Mouse (Mus musculus) intestine, embryonic 14.5 days (tissue): ENCODE measurements around the gene Tnrc18. TPM values are rescaled to one million over a fixed set of nuclear protein-coding genes. Genes with fewer than 3 reads are reported as not detected.
A peak's percentile ranks its signal among the peaks of the same experiment; 100 is the strongest.

Experiments used
- ATAC-seq: fragments of 200-750 bp; cut with Nextera tagmentation; replicated peaks from 2 replicates; pipeline ENCODE4 v1.8.0; 2017; ENCODE audit warnings: low read depth, moderate number of reproducible peaks, moderate TSS enrichment, moderate library complexity; ENCODE audit not compliant: low FRiP score, low TSS enrichment
- DNase-seq: peaks from one replicate; pipeline ENCODE4 v3.0.0-alpha.2; 2018; ENCODE audit warnings: low spot score
- H3K27ac ChIP-seq: fragments of 300-500 bp; sonication (generic); 2 replicates; pipeline ENCODE4 v1.5.1; 2014; ENCODE audit warnings: low read depth, mild to moderate bottlenecking, control low read depth
- H3K27me3 ChIP-seq: fragments of 300-500 bp; sonication (generic); replicated peaks from 2 replicates; pipeline ENCODE4 v1.6.1; 2014; ENCODE audit warnings: low read length, control low read depth; ENCODE audit not compliant: control insufficient read depth, insufficient read depth
- H3K36me3 ChIP-seq: fragments of 300-500 bp; sonication (generic); 2 replicates; pipeline ENCODE4 v1.6.1; 2014; ENCODE audit warnings: low read length, control low read depth; ENCODE audit not compliant: control insufficient read depth, insufficient read depth
- H3K4me1 ChIP-seq: fragments of 300-500 bp; sonication (generic); replicated peaks from 2 replicates; pipeline ENCODE4 v1.6.1; 2014; ENCODE audit warnings: low read length, control low read depth, mixed read lengths; ENCODE audit not compliant: control insufficient read depth, insufficient read depth
- H3K4me2 ChIP-seq: fragments of 300-500 bp; sonication (generic); 2 replicates; pipeline ENCODE4 v1.6.1; 2014; ENCODE audit warnings: low read length
- H3K4me3 ChIP-seq: fragments of 300-500 bp; sonication (generic); 2 replicates; pipeline ENCODE4 v1.5.1; 2014; ENCODE audit warnings: low read depth, low read length, control low read depth, mixed read lengths
- H3K9ac ChIP-seq: fragments of 300-500 bp; sonication (generic); 2 replicates; pipeline ENCODE4 v1.6.1; 2014; ENCODE audit warnings: mild to moderate bottlenecking, low read length
- H3K9me3 ChIP-seq: fragments of 300-500 bp; sonication (generic); 2 replicates; pipeline ENCODE4 v1.6.1; 2016; ENCODE audit warnings: low read length, control low read depth; ENCODE audit not compliant: control insufficient read depth
- WGBS: fragments of 180-500 bp; shearing (Covaris S2); extraction: QIAGEN DNeasy Blood & Tissue Kit; methylation state at CpG from one replicate; pipeline ENCODE4 v1.1.7; 2014; 5-methylcytosine and 5-hydroxymethylcytosine counted together
- polyA plus RNA-seq: library from polyadenylated mRNA; unstranded; fragments of >200 nt; fragmentation: Nextera tagmentation; extraction: Ambion mirVana; gene quantifications from 2 replicates; pipeline ENCODE4 v1.2.1, GENCODE M21; 2014

Gene Tnrc18
- polyA plus RNA-seq, 1 experiment from 2014 or later = 31.3 TPM

- DNase-seq = no peak
- ATAC-seq = no peak
- no peaks in the 10 kb centered on the region; the same call in 1 of the 2 replicates for H3K4me1 ChIP-seq
- no peak overlapping the region for H3K9ac ChIP-seq
- WGBS = 92% methylated on average over 5 of the region's 5 CpGs
- no peak overlapping the region for H3K4me2 ChIP-seq
- no peak overlapping the region for H3K27ac ChIP-seq
- H3K4me3 ChIP-seq = no peak overlapping the region
- 0 out of 2 replicates have a peak, but pooled peaks cover 5% of the 10 kb centered on the region for H3K27me3 ChIP-seq
- H3K9me3 ChIP-seq = 0 out of 2 replicates have a peak, but pooled peaks cover 3% of the 10 kb centered on the region
- no peaks in the 10 kb centered on the region for H3K36me3 ChIP-seq
Measured at GRCm38 (mm10) chr5:142707709-142708108, 109.8 kb downstream of the Tnrc18 start.

GRCm38 (mm10) chr5:142703569-142703968 lies 113.9 kb downstream of the Tnrc18 start:
- no peaks in the 10 kb centered on the region for H3K36me3 ChIP-seq
- peaks cover 21% of the 10 kb centered on the region for H3K27me3 ChIP-seq
- H3K4me3 ChIP-seq = no peak overlapping the region
- H3K9ac ChIP-seq = no peak overlapping the region
- H3K4me2 ChIP-seq = no peak overlapping the region
- H3K9me3 ChIP-seq = no peaks in the 10 kb centered on the region
- WGBS = 88% methylated on average over 10 of the region's 10 CpGs
- no peak for ATAC-seq
- no peak for DNase-seq
- peaks cover 4% of the 10 kb centered on the region; the same call in 1 of the 2 replicates for H3K4me1 ChIP-seq
- no peak overlapping the region for H3K27ac ChIP-seq

GRCm38 (mm10) chr5:142702511-142703138 lies 114.8 kb downstream of the Tnrc18 start:
- H3K4me3 ChIP-seq = peak overlapping the region; percentile 54
- H3K4me2 ChIP-seq = peak overlapping the region; percentile 96
- no peaks in the 10 kb centered on the region for H3K9me3 ChIP-seq
- peaks cover 4% of the 10 kb centered on the region; the same call in 1 of the 2 replicates for H3K4me1 ChIP-seq
- H3K27ac ChIP-seq = no peak overlapping the region
- peaks cover 21% of the 10 kb centered on the region for H3K27me3 ChIP-seq
- H3K36me3 ChIP-seq = no peaks in the 10 kb centered on the region
- WGBS = 22% methylated on average over 18 of the region's 18 CpGs
- no peak for ATAC-seq
- H3K9ac ChIP-seq = peak overlapping the region; percentile 63
- no peak for DNase-seq

- DNase-seq (peak; percentile 91), ATAC-seq (peak; percentile 87)
- Histone ChIP-seq H3K27me3 (peaks cover 21% of the 10 kb centered on the region), H3K9me3 (no peaks in the 10 kb centered on the region), H3K4me1 (peaks cover 4% of the 10 kb centered on the region; the same call in 1 of the 2 replicates), H3K4me3 (peak overlapping the region; percentile 54), H3K4me2 (peak overlapping the region; percentile 96), H3K9ac (peak overlapping the region; percentile 63), H3K27ac (no peak overlapping the region), H3K36me3 (no peaks in the 10 kb centered on the region)
- under 1% methylated on average over 54 of the region's 72 CpGs for WGBS
Measured at GRCm38 (mm10) chr5:142701651-142702510, 115.6 kb downstream of the Tnrc18 start.

- H3K27me3 ChIP-seq = peaks cover 21% of the 10 kb centered on the region
- no peak overlapping the region for H3K27ac ChIP-seq
- H3K4me2 ChIP-seq = peak overlapping the region; percentile 96
- H3K9ac ChIP-seq = no peak overlapping the region
- WGBS = 9% methylated on average over 15 of the region's 15 CpGs
- DNase-seq = peak; percentile 71
- H3K4me3 ChIP-seq = peak overlapping the region; percentile 54; the same call in 1 of the 2 replicates
- no peaks in the 10 kb centered on the region for H3K36me3 ChIP-seq
- peaks cover 4% of the 10 kb centered on the region; the same call in 1 of the 2 replicates for H3K4me1 ChIP-seq
- H3K9me3 ChIP-seq = no peaks in the 10 kb centered on the region
- ATAC-seq = peak; percentile 63
Measured at GRCm38 (mm10) chr5:142700842-142701589, 116.4 kb downstream of the Tnrc18 start.

- 52% methylated on average over 2 of the region's 2 CpGs for WGBS
- Histone ChIP-seq H3K4me1 (peaks cover 4% of the 10 kb centered on the region; the same call in 1 of the 2 replicates), H3K9ac (no peak overlapping the region), H3K27ac (no peak overlapping the region), H3K36me3 (no peaks in the 10 kb centered on the region), H3K9me3 (no peaks in the 10 kb centered on the region), H3K4me2 (no peak overlapping the region), H3K4me3 (no peak overlapping the region), H3K27me3 (peaks cover 16% of the 10 kb centered on the region)
- DNase-seq = no peak
- ATAC-seq = no peak
Measured at GRCm38 (mm10) chr5:142697742-142698141, 119.7 kb downstream of the Tnrc18 start.

- DNase-seq = no peak
- WGBS = 89% methylated on average over 6 of the region's 6 CpGs
- H3K4me1 ChIP-seq = no peaks in the 10 kb centered on the region
- H3K9me3 ChIP-seq = no peaks in the 10 kb centered on the region
- no peak overlapping the region for H3K4me2 ChIP-seq
- H3K36me3 ChIP-seq = no peaks in the 10 kb centered on the region
- no peak for ATAC-seq
- H3K27ac ChIP-seq = no peak overlapping the region
- peaks cover 16% of the 10 kb centered on the region for H3K27me3 ChIP-seq
- H3K9ac ChIP-seq = no peak overlapping the region
- H3K4me3 ChIP-seq = no peak overlapping the region
Measured at GRCm38 (mm10) chr5:142696865-142697264, 120.6 kb downstream of the Tnrc18 start.

- H3K4me2 ChIP-seq = no peak overlapping the region
- ATAC-seq (no peak), DNase-seq (no peak)
- H3K27ac ChIP-seq = no peak overlapping the region
- H3K4me3 ChIP-seq = no peak overlapping the region
- WGBS = 32% methylated on average over 6 of the region's 6 CpGs
- H3K36me3 ChIP-seq = no peaks in the 10 kb centered on the region
- H3K9ac ChIP-seq = no peak overlapping the region
- no peaks in the 10 kb centered on the region for H3K9me3 ChIP-seq
- peaks cover 11% of the 10 kb centered on the region for H3K27me3 ChIP-seq
- no peaks in the 10 kb centered on the region for H3K4me1 ChIP-seq
Measured at GRCm38 (mm10) chr5:142696258-142696657, 121.2 kb downstream of the Tnrc18 start.
